Mouse (Mus musculus) erythroblast, adult 5-6 weeks (primary cell): ENCODE results near the gene Enpp1. TPM values are rescaled to one million over a fixed set of nuclear protein-coding genes. Genes with fewer than 3 reads are reported as not detected.

Experiments used
- total RNA-seq, 2 experiments: library from RNA; stranded (forward) in 1 of 2; stranded (reverse) in 1 of 2; fragments of 150-400 nt in 1 of 2; fragments of 200-764, 138-1000 nt in 1 of 2; gene quantifications; 2 replicates each; pipeline versions ENCODE4 v1.2.3 to v1.2.4; 2015 to 2017; ENCODE audit warnings: low replicate concordance in 2 of 2

Enpp1 gene
- total RNA-seq, 2 experiments from 2014 or later = 0.09 to 0.38 TPM

Other genes with a start within 250 kb of the Enpp1 start
- gene Ccn2, start 116.7 kb downstream of the Enpp1 start, total RNA-seq (2015; ENCODE audit: low replicate concordance) = 1.7 TPM in 1 of 2 replicates, not detected in the other
- gene Ccn2, start 116.7 kb downstream of the Enpp1 start, total RNA-seq (2017; ENCODE audit: low replicate concordance) = 0.70 TPM in 1 of 2 replicates, not detected in the other
- gene Enpp3, start 130.7 kb upstream of the Enpp1 start, total RNA-seq (2015; ENCODE audit: low replicate concordance) = 2.1 TPM in 1 of 2 replicates, not detected in the other
- gene Enpp3, start 130.7 kb upstream of the Enpp1 start, total RNA-seq (2017; ENCODE audit: low replicate concordance) = 0.85 and 1.3 TPM in 2 replicates
- gene Med23, start 157.8 kb upstream of the Enpp1 start, total RNA-seq (2015; ENCODE audit: low replicate concordance) = 5.2 and 7.9 TPM in 2 replicates
- gene Med23, start 157.8 kb upstream of the Enpp1 start, total RNA-seq (2017; ENCODE audit: low replicate concordance) = 9.1 and 12.2 TPM in 2 replicates
- gene Arg1, start 215.3 kb upstream of the Enpp1 start, total RNA-seq (2015; ENCODE audit: low replicate concordance) = not detected in 2 replicates
- 0.42 and 0.77 TPM in 2 replicates for gene Arg1, start 215.3 kb upstream of the Enpp1 start, total RNA-seq (2017; ENCODE audit: low replicate concordance)